In genomic region chr10:30419391-30420043, GRCm38 (mm10) we compare ENCODE assay signal across 9 mouse cellular contexts.
DNase-seq lines count a peak whose midpoint lies in the region; TF ChIP-seq lines count a peak whose summit lies in the region.
"Had no signal": no experiment of that assay in that cellular context is flagged by ENCODE, and none has a peak within 500 bp of the region (broad histone marks: within the 10 kb centered on the region; RNA-seq: fewer than 3 reads in every experiment).

No protein-coding gene starts in this region.

- no peaks in the 10 kb centered on the region for H3K36me3 ChIP-seq in C2C12 (ENCODE audit: control insufficient read depth, insufficient read depth)
- H3K36me3 ChIP-seq: lung, embryonic 15.5 days had no signal

- intact Hi-C loops in heart, postnatal 10 days (cut with DNase I) = loop anchor here (2.0 kb wide), 1 partner anchor 887 kb away; no protein-coding TSS in a partner anchor
- intact Hi-C loops in gastrocnemius, postnatal 36 days (cut with DNase I) = no loop called here

- no peaks in the 10 kb centered on the region for H3K79me2 ChIP-seq in C2C12 (ENCODE audit: control insufficient read depth, insufficient read depth)

- H3K79me3 ChIP-seq in C2C12 (ENCODE audit: low read depth) = no peaks in the 10 kb centered on the region

- H3K27ac ChIP-seq in layer of hippocampus, adult 2 months = no peak overlapping the region
- H3K27ac ChIP-seq: lung, embryonic 15.5 days had no signal

- H3K4me3 ChIP-seq in C2C12 (ENCODE audit: insufficient read depth, poor library complexity, severe bottlenecking) = no peak overlapping the region
- peak overlapping the region; percentile 31; the same call in 1 of the 2 replicates for H3K4me3 ChIP-seq in layer of hippocampus, adult 2 months
- H3K4me3 ChIP-seq: lung, embryonic 15.5 days had no signal

- TF ChIP-seq CTCF in C2C12 (IDR thresholded peaks at IDR 0.05; ENCODE audit: control insufficient read depth, insufficient read depth, insufficient read length) = no peak
- peak; percentile 81 for TF ChIP-seq CTCF in layer of hippocampus, adult 2 months (conservative IDR thresholded peaks at IDR 0.05)

- DNase-seq in heart, postnatal 10 days = peak; percentile 21 to 47
- DNase-seq in heart, adult 11 months = no peak
- peak; percentile 6 for DNase-seq in c-Kit-positive CD71-negative TER-119-negative erythroid progenitor cells, embryonic 14.5 days (ENCODE audit: low read depth)
- DNase-seq in layer of hippocampus, adult 2 months (ENCODE audit: low spot score in 2 of 2) = peak; percentile 46 to 60
- DNase-seq in T-cell, adult 2 months (ENCODE audit: low spot score) = no peak
- no peak for DNase-seq in gastrocnemius, postnatal 36 days
- DNase-seq in frontal cortex, postnatal 14 days (ENCODE audit: low spot score in 2 of 2) = no peak

- no peak overlapping the region for H3ac ChIP-seq in C2C12 (ENCODE audit: control insufficient read depth, insufficient read length, low read depth)

- no peaks in the 10 kb centered on the region for H3K27me3 ChIP-seq in C2C12 (ENCODE audit: control insufficient read depth, insufficient read depth, insufficient read length)

TF ChIP-seq in C2C12, 6 proteins besides CTCF, POLR2A, EP300 and RAD21:
- no peak for TF ChIP-seq USF1 (IDR thresholded peaks at IDR 0.05; ENCODE audit: low read depth)
- no peak for TF ChIP-seq MYOG (IDR thresholded peaks at IDR 0.05; ENCODE audit: control insufficient read depth, extremely low read depth, insufficient read length)
- TF ChIP-seq MYOD1 (IDR thresholded peaks at IDR 0.05; ENCODE audit: control insufficient read depth, insufficient read length, low read depth) = no peak
- TF ChIP-seq CEBPB (IDR thresholded peaks at IDR 0.05; ENCODE audit: low read depth) = peak; percentile 51

Comparison
In these comparisons a context has a peak if more than half of its experiments do, and no peak if none do; other contexts are left out.
1. DNase-seq: peak in heart, postnatal 10 days (2 of 2), c-Kit-positive CD71-negative TER-119-negative erythroid progenitor cells, embryonic 14.5 days (single experiment) and layer of hippocampus, adult 2 months (2 of 2); none in heart, adult 11 months (single experiment), T-cell, adult 2 months (single experiment), gastrocnemius, postnatal 36 days (0 of 2) and frontal cortex, postnatal 14 days (0 of 2).